Mouse (Mus musculus): ENCODE data around the gene Nmnat2.

GRCm38 (mm10) chr1:153054112-153054821 lies 99.5 kb downstream of the Nmnat2 start:
- TF ChIP-seq CTCF (IDR thresholded peaks at IDR 0.05; ENCODE audit: control insufficient read depth, insufficient read depth, insufficient read length) (no peak), USF1 (IDR thresholded peaks at IDR 0.05; ENCODE audit: low read depth) (no peak), MAX (IDR thresholded peaks at IDR 0.05) (no peak), MYOG (IDR thresholded peaks at IDR 0.05; ENCODE audit: control insufficient read depth, extremely low read depth, insufficient read length) (no peak), CEBPB (IDR thresholded peaks at IDR 0.05; ENCODE audit: low read depth) (no peak), MYOD1 (IDR thresholded peaks at IDR 0.05; ENCODE audit: control insufficient read depth, insufficient read length, low read depth) (no peak)
